ENCODE assay signal across 8 mouse cellular contexts in genomic region chr2:103566713-103567521, GRCm38 (mm10). TPM values are rescaled to one million over a fixed set of nuclear protein-coding genes. Genes with fewer than 3 reads are reported as not detected.
DNase-seq lines count a peak whose midpoint lies in the region; ATAC-seq and TF ChIP-seq lines count a peak whose summit lies in the region.

No protein-coding gene starts in this region.

- 2% methylated on average over 79 of the region's 79 CpGs for WGBS in small intestine, adult 2 months

- TF ChIP-seq POLR2A in small intestine, adult 2 months (IDR thresholded peaks at IDR 0.05; ENCODE audit: low read depth, low read length), result no peak

- intact Hi-C loops in gastrocnemius, postnatal 14 days (cut with DNase I; ENCODE audit: low total_unique reads), result no loop called here
- intact Hi-C loops in left cerebral cortex, postnatal 4 days (cut with DNase I), result loop anchor here (10.0 kb wide), 1 partner anchor 428 kb away; no protein-coding TSS in a partner anchor

- peak overlapping the region; percentile 75 for H3K4me3 ChIP-seq in small intestine, adult 2 months (ENCODE audit: low read depth, low read length)

- ATAC-seq in inflammation-experienced regulatory T-cells, adult 6 months, result peak; percentile 3

- H3K27ac ChIP-seq in small intestine, adult 2 months (ENCODE audit: insufficient read depth, low read depth, low read length), result no peak overlapping the region

- DNase-seq in ZHBTc4 (ENCODE audit: low read depth, low spot score) (peak; percentile 82), MN1 (ENCODE audit: low spot score) (no peak)
- DNase-seq in cerebellum, postnatal 36 days, result peak; percentile 31 to 37
- peak; percentile 69 for DNase-seq in gastrocnemius, postnatal 14 days
- DNase-seq in left cerebral cortex, postnatal 4 days, result peak; percentile 56
- peak; percentile 61 for DNase-seq in mesoderm, embryonic 11.5 days (ENCODE audit: low read depth, low spot score)

- TF ChIP-seq CTCF in small intestine, adult 2 months (IDR thresholded peaks at IDR 0.05; ENCODE audit: extremely low read depth, insufficient read length, insufficient replicate concordance, low read depth, low read length), result no peak

- no peaks in the 10 kb centered on the region for H3K36me3 ChIP-seq in small intestine, adult 2 months (ENCODE audit: control insufficient read depth, insufficient read depth, low read length)

- H3K4me1 ChIP-seq in small intestine, adult 2 months (ENCODE audit: control insufficient read depth, insufficient read depth, insufficient read length, low read length), result peaks cover 12% of the 10 kb centered on the region

- H3K27me3 ChIP-seq in small intestine, adult 2 months (ENCODE audit: control insufficient read depth, insufficient read depth, low read length), result peaks cover 4% of the 10 kb centered on the region; the same call in 1 of the 2 replicates

RNA-seq across cellular contexts. Expression of gene Abtb2, which starts 0.8 kb away (rescaled TPM):
- total RNA-seq in gastrocnemius, postnatal 14 days (2021), result 1 to 10 TPM; 4.9 to 6.8 TPM
- 10 to 100 TPM in 2 of 3 experiments, 1 to 10 TPM in 1; 7.6 to 11.6 (median 10.8) TPM for polyA plus RNA-seq in inflammation-experienced regulatory T-cells, adult 6 months (2017; shearing (Covaris generic))
- total RNA-seq in left cerebral cortex, postnatal 4 days (2021), result 10 to 100 TPM in 1 of 2 experiments, 1 to 10 TPM in 1; 9.5 to 11.9 TPM
- polyA plus RNA-seq in small intestine, adult 2 months (2012; rRNA removed), result 2.7 and 3.6 TPM in 2 replicates
